Mouse (Mus musculus) MEL (cell line): ENCODE measurements around the gene Gad1. TPM values are rescaled to one million over a fixed set of nuclear protein-coding genes. Genes with fewer than 3 reads are reported as not detected.

ENCODE experiments used
- DNase-seq: peaks from one replicate; pipeline ENCODE4 v3.0.0; 2011; ENCODE audit warnings: low read depth, low spot score
- H3K27ac ChIP-seq: 2 replicates; pipeline ENCODE4 v1.5.1; 2012; ENCODE audit warnings: low read depth, mild to moderate bottlenecking, control low read depth, low read length, moderate library complexity; ENCODE audit not compliant: control insufficient read depth
- H3K27me3 ChIP-seq, 2 experiments: fragments of 150-350 bp in 1 of 2; sonication (generic) in 1 of 2; 2 replicates each; pipeline ENCODE4 v1.6.1; 2012; ENCODE audit warnings: low read length in 2 of 2, mild to moderate bottlenecking in 2 of 2, improper control_type of control experiment in 1 of 2, moderate library complexity in 1 of 2; ENCODE audit not compliant: insufficient read depth in 2 of 2, control insufficient read depth in 1 of 2
- H3K36me3 ChIP-seq, 2 experiments: 2 replicates each; pipeline ENCODE4 v1.6.1; 2012 to 2014; ENCODE audit warnings: low read length in 2 of 2, improper control_type of control experiment in 1 of 2, inconsistent platforms in 1 of 2, mild to moderate bottlenecking in 1 of 2; ENCODE audit not compliant: insufficient read depth in 2 of 2, control insufficient read depth in 1 of 2
- H3K4me1 ChIP-seq, 2 experiments: fragments of 150-350 bp in 1 of 2; sonication (generic) in 1 of 2; 2 replicates each; pipeline ENCODE4 v1.6.1; 2012; ENCODE audit warnings: low read length in 2 of 2, improper control_type of control experiment in 1 of 2, mild to moderate bottlenecking in 1 of 2; ENCODE audit not compliant: insufficient read depth in 2 of 2, control insufficient read depth in 1 of 2
- H3K4me3 ChIP-seq, 2 experiments: fragments of 150-350 bp in 1 of 2; sonication (generic) in 1 of 2; 2 replicates each; pipeline ENCODE4 v1.5.1; 2012; ENCODE audit warnings: low read depth in 2 of 2, low read length in 2 of 2, mild to moderate bottlenecking in 2 of 2, moderate library complexity in 2 of 2, control low read depth in 1 of 2, improper control_type of control experiment in 1 of 2; ENCODE audit not compliant: control insufficient read depth in 1 of 2, insufficient read depth in 1 of 2
- H3K79me2 ChIP-seq: 2 replicates; pipeline ENCODE4 v1.6.1; 2012; ENCODE audit warnings: mild to moderate bottlenecking, low read length, moderate library complexity; ENCODE audit not compliant: control insufficient read depth, poor library complexity, insufficient read depth
- H3K9ac ChIP-seq: 2 replicates; pipeline ENCODE4 v1.6.1; 2012; ENCODE audit warnings: low read depth, mild to moderate bottlenecking, control low read depth, low read length, moderate library complexity; ENCODE audit not compliant: control insufficient read depth, poor library complexity, severe bottlenecking
- H3K9me3 ChIP-seq: fragments of 150-350 bp; sonication (generic); replicated peaks from 2 replicates; pipeline ENCODE4 v1.6.1; 2012; ENCODE audit warnings: mild to moderate bottlenecking, low read length, improper control_type of control experiment, moderate library complexity; ENCODE audit not compliant: insufficient read depth
- CTCF ChIP-seq, 3 experiments: IDR thresholded peaks in 2 of 3; conservative IDR thresholded peaks in 1 of 3; 2 replicates each; pipeline ENCODE4 v1.5.1; 2011 to 2012; ENCODE audit warnings: low read length in 3 of 3, low read depth in 2 of 3, mild to moderate bottlenecking in 2 of 3, improper control_type of control experiment in 1 of 3, inconsistent platforms in 1 of 3, mixed read lengths in 1 of 3, moderate library complexity in 1 of 3; ENCODE audit not compliant: control insufficient read depth in 1 of 3, insufficient read depth in 1 of 3, poor library complexity in 1 of 3, severe bottlenecking in 1 of 3
- E2F4 ChIP-seq: IDR thresholded peaks from 2 replicates; pipeline ENCODE4 v1.6.1; 2011; ENCODE audit warnings: low read depth, low read length, improper control_type of control experiment, borderline replicate concordance
- EP300 ChIP-seq, 2 experiments: IDR thresholded peaks; 2 replicates each; pipeline ENCODE4 v1.6.1; 2011; ENCODE audit warnings: improper control_type of control experiment in 2 of 2, low read length in 2 of 2, low read depth in 1 of 2, mild to moderate bottlenecking in 1 of 2
- HCFC1 ChIP-seq: IDR thresholded peaks from 2 replicates; pipeline ENCODE4 v1.6.1; 2012; ENCODE audit warnings: low read depth, mild to moderate bottlenecking, inconsistent platforms, low read length, improper control_type of control experiment, moderate library complexity
- JUND ChIP-seq: IDR thresholded peaks from 2 replicates; pipeline ENCODE4 v1.6.1; 2011; ENCODE audit warnings: low read depth, mild to moderate bottlenecking, improper control_type of control experiment, low read length
- MAFK ChIP-seq: IDR thresholded peaks from 2 replicates; pipeline ENCODE4 v1.6.1; 2011; ENCODE audit warnings: low read depth, mild to moderate bottlenecking, low read length, improper control_type of control experiment, borderline replicate concordance
- MAZ ChIP-seq: IDR thresholded peaks from 2 replicates; pipeline ENCODE4 v1.6.1; 2012; ENCODE audit warnings: low read depth, mild to moderate bottlenecking, inconsistent platforms, low read length, improper control_type of control experiment
- MEF2A ChIP-seq: IDR thresholded peaks from 2 replicates; pipeline ENCODE4 v1.6.1; 2014; ENCODE audit warnings: low read depth, mild to moderate bottlenecking, inconsistent platforms, low read length, improper control_type of control experiment; ENCODE audit not compliant: poor library complexity, insufficient replicate concordance, severe bottlenecking; ENCODE audit errors: extremely low read depth
- MYB ChIP-seq: IDR thresholded peaks from 2 replicates; pipeline ENCODE4 v1.6.1; 2011; ENCODE audit warnings: mild to moderate bottlenecking, low read depth, low read length, improper control_type of control experiment
- NRF1 ChIP-seq: IDR thresholded peaks from 2 replicates; pipeline ENCODE4 v1.6.1; 2014; ENCODE audit warnings: low read depth, mild to moderate bottlenecking, inconsistent platforms, low read length, improper control_type of control experiment, moderate library complexity; ENCODE audit not compliant: poor library complexity, insufficient read depth, severe bottlenecking
- RAD21 ChIP-seq: IDR thresholded peaks from 2 replicates; pipeline ENCODE4 v1.6.1; 2011; ENCODE audit warnings: mild to moderate bottlenecking, low read depth, low read length, improper control_type of control experiment
- SIN3A ChIP-seq: IDR thresholded peaks from 2 replicates; pipeline ENCODE4 v1.6.1; 2012; ENCODE audit warnings: low read length, improper control_type of control experiment, inconsistent platforms
- SMC3 ChIP-seq: IDR thresholded peaks from 2 replicates; pipeline ENCODE4 v1.6.1; 2011; ENCODE audit warnings: low read depth, low read length, improper control_type of control experiment
- UBTF ChIP-seq: IDR thresholded peaks from 2 replicates; pipeline ENCODE4 v1.6.1; 2012; ENCODE audit warnings: low read depth, mild to moderate bottlenecking, inconsistent platforms, low read length, improper control_type of control experiment, moderate library complexity, borderline replicate concordance; ENCODE audit not compliant: insufficient read depth
- USF1 ChIP-seq: IDR thresholded peaks from 2 replicates; pipeline ENCODE4 v1.6.1; 2014; ENCODE audit warnings: low read depth, mild to moderate bottlenecking, inconsistent platforms, low read length, improper control_type of control experiment, moderate library complexity
- USF2 ChIP-seq, 2 experiments: IDR thresholded peaks; 2 replicates each; pipeline ENCODE4 v1.6.1; 2011 to 2012; ENCODE audit warnings: improper control_type of control experiment in 2 of 2, low read length in 2 of 2, borderline replicate concordance in 1 of 2, inconsistent platforms in 1 of 2, low read depth in 1 of 2, mild to moderate bottlenecking in 1 of 2; ENCODE audit not compliant: insufficient read depth in 1 of 2
- ZC3H11A ChIP-seq: IDR thresholded peaks from 2 replicates; pipeline ENCODE4 v1.6.1; 2012; ENCODE audit warnings: low read depth, mild to moderate bottlenecking, inconsistent platforms, low read length, improper control_type of control experiment
- ZKSCAN1 ChIP-seq: IDR thresholded peaks from 2 replicates; pipeline ENCODE4 v1.6.1; 2012; ENCODE audit warnings: low read depth, mild to moderate bottlenecking, inconsistent platforms, low read length, improper control_type of control experiment, moderate library complexity
- ZNF384 ChIP-seq: IDR thresholded peaks from 2 replicates; pipeline ENCODE4 v1.6.1; 2012; ENCODE audit warnings: low read depth, mild to moderate bottlenecking, inconsistent platforms, low read length, improper control_type of control experiment
- polyA plus RNA-seq, 2 experiments: library from polyadenylated mRNA; stranded (reverse) in 1 of 2; unstranded in 1 of 2; fragments of >175 nt in 1 of 2; fragments of >200 nt in 1 of 2; gene quantifications; 2 replicates each; pipeline versions ENCODE4 v1.2.1 to v1.2.4; 2012; ENCODE audit warnings: low replicate concordance in 2 of 2, low read depth in 1 of 2; ENCODE audit not compliant: insufficient read length in 2 of 2, insufficient read depth in 1 of 2, missing spikeins in 1 of 2
- total RNA-seq: library from RNA; depleted of rRNA; stranded (reverse); fragments of 300-350 nt; gene quantifications from 2 replicates; pipeline ENCODE4 v1.2.3, GENCODE M21; 2012

The Gad1 gene
- total and polyA plus RNA-seq, 3 experiments, result not detected

DNA sequence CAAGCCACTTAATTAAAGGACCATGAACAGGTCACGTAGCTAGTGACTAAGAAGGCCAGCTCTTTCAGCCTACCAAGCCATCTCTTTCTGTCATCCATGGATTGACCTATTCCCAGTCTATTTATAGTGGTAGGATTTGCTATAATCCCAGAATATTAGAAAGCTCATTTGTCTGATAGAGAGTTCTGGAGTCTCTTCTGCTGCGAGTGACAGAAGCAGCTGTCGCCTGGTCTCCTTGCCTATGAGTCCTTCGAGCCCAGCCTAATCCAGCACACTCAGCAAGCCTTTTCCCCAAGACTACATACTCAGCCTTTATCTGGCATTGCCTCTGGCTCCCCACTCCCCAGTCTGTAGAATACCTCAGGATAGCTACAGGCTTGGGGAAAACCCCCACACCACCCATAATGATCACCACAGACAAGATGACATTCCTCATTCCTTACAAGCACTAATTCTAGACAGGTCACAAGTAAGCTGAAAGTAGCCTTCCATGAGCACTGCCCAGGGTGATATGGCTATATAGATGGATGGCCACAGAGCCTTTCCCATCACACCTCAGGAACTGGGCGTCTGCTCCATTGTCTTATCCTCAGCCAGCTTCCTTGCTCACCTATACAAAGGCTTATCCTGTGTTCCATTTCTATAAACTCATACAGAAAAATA, 81.3 kb downstream of the Gad1 start:
- H3K4me1 ChIP-seq, result no peaks in the 10 kb centered on the region
- H3K9ac ChIP-seq, result no peak overlapping the region
- H3K36me3 ChIP-seq, result no peaks in the 10 kb centered on the region
- no peak overlapping the region for H3K4me3 ChIP-seq
- H3K27me3 ChIP-seq, result no peaks in the 10 kb centered on the region; a peak in 1 of 4 replicates
- no peaks in the 10 kb centered on the region for H3K79me2 ChIP-seq
- no peak overlapping the region for H3K27ac ChIP-seq
- no peak for TF ChIP-seq USF1
- TF ChIP-seq CTCF (IDR thresholded peaks at IDR 0.05 in 2 of 3, conservative IDR thresholded peaks at IDR 0.05 in 1 of 3; ENCODE audit: control insufficient read depth in 1 of 3, insufficient read depth in 1 of 3, low read depth in 2 of 3, low read length in 3 of 3, poor library complexity in 1 of 3, severe bottlenecking in 1 of 3), result no peak
- no peak for TF ChIP-seq ZNF384
- TF ChIP-seq JUND, result no peak
- DNase-seq, result no peak
- no peaks in the 10 kb centered on the region for H3K9me3 ChIP-seq

GRCm38 (mm10) chr2:70640968-70641367, 88.1 kb downstream of the Gad1 start:
- no peak overlapping the region for H3K9ac ChIP-seq
- no peaks in the 10 kb centered on the region for H3K79me2 ChIP-seq
- no peak overlapping the region for H3K27ac ChIP-seq
- TF ChIP-seq ZKSCAN1, result no peak
- no peak for TF ChIP-seq NRF1
- no peak for TF ChIP-seq EP300 (IDR thresholded peaks at IDR 0.05; ENCODE audit: low read depth in 1 of 2, low read length in 2 of 2)
- no peak for TF ChIP-seq MAZ
- TF ChIP-seq SMC3, result peak; percentile 37; the same call in 1 of the 2 replicates
- no peak for TF ChIP-seq ZNF384
- no peak for TF ChIP-seq MYB
- no peak for TF ChIP-seq USF2 (IDR thresholded peaks at IDR 0.05; ENCODE audit: borderline replicate concordance in 1 of 2, insufficient read depth in 1 of 2, low read depth in 1 of 2, low read length in 2 of 2)
- no peak for TF ChIP-seq SIN3A
- TF ChIP-seq MAFK, result no peak
- no peak for TF ChIP-seq E2F4
- TF ChIP-seq RAD21, result peak; percentile 31
- no peak for TF ChIP-seq MEF2A
- TF ChIP-seq UBTF, result no peak
- no peak for TF ChIP-seq ZC3H11A
- TF ChIP-seq CTCF (IDR thresholded peaks at IDR 0.05 in 2 of 3, conservative IDR thresholded peaks at IDR 0.05 in 1 of 3; ENCODE audit: control insufficient read depth in 1 of 3, insufficient read depth in 1 of 3, low read depth in 2 of 3, low read length in 3 of 3, poor library complexity in 1 of 3, severe bottlenecking in 1 of 3), result peak in 2 of 3 experiments; percentile 8 to 42; a peak in 2 of 6 replicates
- TF ChIP-seq HCFC1, result no peak
- DNase-seq, result peak; percentile 33
- H3K27me3 ChIP-seq, result no peaks in the 10 kb centered on the region
- H3K9me3 ChIP-seq, result no peaks in the 10 kb centered on the region
- H3K4me1 ChIP-seq, result peaks cover 0 to 10% of the 10 kb centered on the region in 2 experiments; a peak in 2 of 4 replicates
- H3K36me3 ChIP-seq, result peaks cover 0 to 7% of the 10 kb centered on the region in 2 experiments; a peak in 2 of 4 replicates
- H3K4me3 ChIP-seq, result no peak overlapping the region
